9 mouse cellular contexts compared by ENCODE assay signal in the genomic region with DNA sequence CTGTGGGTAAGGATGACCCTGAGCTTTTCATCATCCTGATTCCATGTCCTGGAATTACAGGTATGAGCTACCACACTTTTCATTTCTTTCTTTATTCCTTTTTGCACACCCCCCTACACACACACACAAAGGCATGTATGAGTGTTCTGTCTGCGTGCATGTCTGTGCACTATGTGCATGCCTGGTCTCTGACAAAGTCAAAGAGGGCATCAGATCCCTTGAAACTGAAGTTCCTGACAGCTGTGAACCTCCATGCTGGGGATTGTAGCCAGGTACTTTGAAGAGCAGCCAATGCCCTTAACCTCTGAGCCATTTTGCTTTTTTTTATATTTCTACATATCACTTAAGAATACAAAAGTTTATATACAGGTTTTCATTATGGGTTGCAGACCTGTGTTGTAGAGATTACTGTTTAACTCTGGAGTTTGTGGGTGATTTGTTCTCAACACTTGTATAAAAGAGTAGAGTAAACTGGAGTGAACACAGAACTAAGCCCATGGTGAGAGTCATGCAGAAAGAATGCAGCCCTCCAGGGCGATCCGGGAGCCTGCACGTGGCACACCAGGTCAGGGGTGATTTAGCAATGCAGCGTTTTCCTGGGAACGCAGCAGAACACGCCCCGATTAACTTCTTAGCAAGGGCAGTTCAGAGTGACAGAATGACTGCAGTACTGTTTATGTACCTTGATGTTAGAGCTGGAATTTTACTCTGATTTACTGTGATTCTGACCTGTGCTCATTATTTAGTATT. TPM values are rescaled to one million over a fixed set of nuclear protein-coding genes. Genes with fewer than 3 reads are reported as not detected.
DNase-seq lines count a peak whose midpoint lies in the region; ATAC-seq lines count a peak whose summit lies in the region.
"Had no signal": no experiment of that assay in that cellular context is flagged by ENCODE, and none has a peak within 500 bp of the region (broad histone marks: within the 10 kb centered on the region; RNA-seq: fewer than 3 reads in every experiment).

No protein-coding gene starts in this region.

- no peaks in the 10 kb centered on the region for H3K27me3 ChIP-seq in embryonic facial prominence, embryonic 14.5 days (replicated peaks; ENCODE audit: control insufficient read depth, insufficient read depth, low read length)
- H3K27me3 ChIP-seq: midbrain, embryonic 12.5 days had no signal

- intact Hi-C loops in left cerebral cortex, postnatal 14 days (cut with DNase I), result no loop called here

- no peak overlapping the region for H3K9ac ChIP-seq in embryonic facial prominence, embryonic 14.5 days (ENCODE audit: low read depth, low read length)
- H3K9ac ChIP-seq: midbrain, embryonic 12.5 days had no signal

- no peaks in the 10 kb centered on the region for H3K9me3 ChIP-seq in embryonic facial prominence, embryonic 14.5 days (ENCODE audit: control insufficient read depth, low read length)
- H3K9me3 ChIP-seq: midbrain, embryonic 12.5 days had no signal

- DNase-seq in adrenal gland, adult 2 months, result peak; percentile 87
- DNase-seq in embryonic facial prominence, embryonic 14.5 days (ENCODE audit: low spot score), result peak; percentile 73
- peak; percentile 80 for DNase-seq in kidney, adult 18-20 months
- DNase-seq in lung, adult 18-20 months, result peak; percentile 80 to 86
- no peak for DNase-seq in cerebellum, adult 18-20 months
- DNase-seq in left cerebral cortex, postnatal 14 days (ENCODE audit: low spot score in 2 of 2), result no peak
- DNase-seq in cerebellum, postnatal 14 days, result no peak

- peaks cover 39% of the 10 kb centered on the region for H3K4me1 ChIP-seq in embryonic facial prominence, embryonic 14.5 days (ENCODE audit: control insufficient read depth, insufficient read depth, low read length)

- H3K4me2 ChIP-seq in embryonic facial prominence, embryonic 14.5 days (ENCODE audit: low read depth, low read length), result no peak overlapping the region
- H3K4me2 ChIP-seq: midbrain, embryonic 12.5 days had no signal

- H3K36me3 ChIP-seq in embryonic facial prominence, embryonic 14.5 days (ENCODE audit: control insufficient read depth, insufficient read depth, low read length), result peaks cover 4% of the 10 kb centered on the region

- WGBS in embryonic facial prominence, embryonic 14.5 days, result 8% methylated on average over 8 of the region's 8 CpGs

- H3K4me3 ChIP-seq in embryonic facial prominence, embryonic 14.5 days (ENCODE audit: low read depth, low read length), result no peak overlapping the region
- H3K4me3 ChIP-seq: midbrain, embryonic 12.5 days had no signal

- no peak overlapping the region for H3K27ac ChIP-seq in embryonic facial prominence, embryonic 14.5 days (replicated peaks; ENCODE audit: low read depth, low read length)
- H3K27ac ChIP-seq: midbrain, embryonic 12.5 days had no signal

- peak; percentile 76; the same call in 1 of the 2 replicates for ATAC-seq in embryonic facial prominence, embryonic 14.5 days (ENCODE audit: low read depth)
- no peak for ATAC-seq in megakaryocyte-erythroid progenitor cell, adult 5-6 weeks (replicated peaks; ENCODE audit: low FRiP score, low TSS enrichment, poor library complexity, severe bottlenecking)

RNA-seq across cellular contexts. Expression of a gene that starts 22.2 kb away (rescaled TPM):
- total RNA-seq in adrenal gland, adult 2 months (2021), result 10 to 100 TPM; 57.0 to 68.5 TPM
- 34.4 and 37.4 TPM in 2 replicates for polyA plus RNA-seq in adrenal gland, adult 2 months (2012; rRNA removed)
- polyA plus RNA-seq in embryonic facial prominence, embryonic 14.5 days (2014; fragmentation: Nextera tagmentation; extraction: Ambion mirVana), result 12.7 and 13.4 TPM in 2 replicates
- total RNA-seq in left cerebral cortex, postnatal 14 days (2021), result 100 to 1,000 TPM; 186 to 202 TPM
- 82.4 and 98.1 TPM in 2 replicates for total RNA-seq in megakaryocyte-erythroid progenitor cell, adult 5-6 weeks (2014; fragmentation: Nextera tagmentation)
- total RNA-seq in megakaryocyte-erythroid progenitor cell, adult 5-6 weeks (2017), result 50.7 and 56.6 TPM in 2 replicates

RNA-seq across cellular contexts. Expression of a gene that starts 22.2 kb away (rescaled TPM):
- total RNA-seq in adrenal gland, adult 2 months (2021), result 10 to 100 TPM; 25.7 to 34.7 TPM
- 13.7 and 16.6 TPM in 2 replicates for polyA plus RNA-seq in adrenal gland, adult 2 months (2012; rRNA removed)
- polyA plus RNA-seq in embryonic facial prominence, embryonic 14.5 days (2014; fragmentation: Nextera tagmentation; extraction: Ambion mirVana), result 32.3 and 32.5 TPM in 2 replicates
- 10 to 100 TPM; 62.2 to 81.1 TPM for total RNA-seq in left cerebral cortex, postnatal 14 days (2021)
- 35.6 and 36.6 TPM in 2 replicates for total RNA-seq in megakaryocyte-erythroid progenitor cell, adult 5-6 weeks (2014; fragmentation: Nextera tagmentation)
- total RNA-seq in megakaryocyte-erythroid progenitor cell, adult 5-6 weeks (2017), result 14.2 and 23.8 TPM in 2 replicates

Comparison
In these comparisons a context has a peak if more than half of its experiments do, and no peak if none do; other contexts are left out.
1. DNase-seq: peak in adrenal gland, adult 2 months (single experiment), embryonic facial prominence, embryonic 14.5 days (single experiment), kidney, adult 18-20 months (single experiment) and lung, adult 18-20 months (2 of 2); none in cerebellum, adult 18-20 months (0 of 2), left cerebral cortex, postnatal 14 days (0 of 2) and cerebellum, postnatal 14 days (0 of 2).